Mouse (Mus musculus): ENCODE measurements around the gene Ankmy1. TPM values are rescaled to one million over a fixed set of nuclear protein-coding genes. Genes with fewer than 3 reads are reported as not detected.
A peak's percentile ranks its signal among the peaks of the same experiment; 100 is the strongest.

The Ankmy1 gene
- polyA plus RNA-seq, 1 experiment from 2014 or later = 1.1 TPM

DNA sequence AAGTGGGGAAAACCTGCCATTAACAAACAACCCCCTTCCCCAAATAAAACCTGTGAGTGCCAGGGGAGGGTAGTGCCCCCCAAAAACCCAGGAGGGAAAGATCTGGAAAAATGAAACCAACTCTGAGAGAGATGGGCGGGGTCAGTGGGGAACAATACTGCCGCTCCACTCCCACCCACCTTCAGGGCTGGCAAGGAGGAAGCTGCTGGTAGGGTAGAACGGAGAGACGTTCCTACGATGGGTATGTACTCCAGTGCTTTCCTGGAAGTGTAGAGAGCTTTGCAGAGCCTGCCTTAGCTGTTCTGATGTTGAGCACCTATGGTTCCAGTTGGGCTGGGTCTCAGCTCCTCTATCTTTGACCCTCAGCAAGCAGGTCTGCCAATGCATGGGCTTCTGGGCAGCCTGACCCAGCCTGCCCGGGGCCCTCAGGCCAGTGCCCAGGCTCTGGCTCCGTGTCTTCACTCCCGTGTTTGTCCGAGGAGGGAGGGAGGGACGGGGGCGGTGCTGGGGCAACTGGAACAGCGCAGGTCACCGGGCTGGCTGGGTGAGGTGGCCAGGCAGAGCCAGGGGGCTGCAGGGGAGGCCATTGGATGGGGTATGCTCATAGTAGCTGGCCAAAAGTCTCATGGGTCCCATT is 52.6 kb downstream of the Ankmy1 start:
- 0 out of 2 replicates have a peak, but pooled peaks have one; percentile 39 for ATAC-seq (ENCODE audit: insufficient number of reproducible peaks, insufficient read depth, low FRiP score, low read depth)
- H3K4me3 ChIP-seq (ENCODE audit: low read depth, low read length) = no peak overlapping the region
- H3K4me2 ChIP-seq (replicated peaks; ENCODE audit: low read depth, low read length) = no peak overlapping the region; the same call in 1 of the 2 replicates
- no peaks in the 10 kb centered on the region for H3K27me3 ChIP-seq (ENCODE audit: control insufficient read depth, insufficient read depth, low read length)
- H3K4me1 ChIP-seq (ENCODE audit: control insufficient read depth, insufficient read depth, low read length) = peaks cover 18% of the 10 kb centered on the region; the same call in 1 of the 2 replicates
- peaks cover 11% of the 10 kb centered on the region for H3K36me3 ChIP-seq (ENCODE audit: control insufficient read depth, insufficient read depth, low read length)
- WGBS = 64% methylated on average over 13 of the region's 13 CpGs
- no peaks in the 10 kb centered on the region for H3K9me3 ChIP-seq (ENCODE audit: control insufficient read depth, low read depth, low read length)
- no peak overlapping the region for H3K27ac ChIP-seq (ENCODE audit: low read length)
- H3K9ac ChIP-seq (replicated peaks; ENCODE audit: low read depth, low read length) = no peak overlapping the region

DNA sequence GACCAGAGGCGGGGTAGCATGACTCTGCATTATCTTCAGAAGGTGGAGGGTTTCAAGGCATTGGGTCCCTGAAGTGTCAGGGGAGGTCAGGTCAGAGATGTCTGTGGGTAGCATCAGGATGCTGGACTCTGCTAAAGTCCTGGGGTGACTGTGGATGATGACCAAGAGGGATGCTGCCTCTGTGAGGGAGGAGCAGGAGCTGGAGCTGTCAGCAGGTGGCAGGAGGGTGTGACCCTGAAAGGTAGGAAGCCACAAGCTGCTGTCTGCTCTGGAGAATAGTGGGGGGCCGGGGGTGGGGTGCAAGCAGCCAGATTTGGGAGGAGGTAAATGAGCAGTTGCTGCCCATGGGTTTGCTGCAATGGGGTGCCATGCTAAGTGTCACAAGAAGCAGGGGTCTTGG is 53.2 kb downstream of the Ankmy1 start:
- no peak for ATAC-seq (ENCODE audit: insufficient number of reproducible peaks, insufficient read depth, low FRiP score, low read depth)
- H3K27ac ChIP-seq (ENCODE audit: low read length) = no peak overlapping the region
- H3K36me3 ChIP-seq (ENCODE audit: control insufficient read depth, insufficient read depth, low read length) = peaks cover 6% of the 10 kb centered on the region
- H3K9ac ChIP-seq (replicated peaks; ENCODE audit: low read depth, low read length) = no peak overlapping the region
- 74% methylated on average over 2 of the region's 2 CpGs for WGBS
- H3K27me3 ChIP-seq (ENCODE audit: control insufficient read depth, insufficient read depth, low read length) = no peaks in the 10 kb centered on the region
- H3K4me1 ChIP-seq (ENCODE audit: control insufficient read depth, insufficient read depth, low read length) = peaks cover 18% of the 10 kb centered on the region; the same call in 1 of the 2 replicates
- no peaks in the 10 kb centered on the region for H3K9me3 ChIP-seq (ENCODE audit: control insufficient read depth, low read depth, low read length)
- no peak overlapping the region; the same call in 1 of the 2 replicates for H3K4me2 ChIP-seq (replicated peaks; ENCODE audit: low read depth, low read length)
- no peak overlapping the region for H3K4me3 ChIP-seq (ENCODE audit: low read depth, low read length)

DNA sequence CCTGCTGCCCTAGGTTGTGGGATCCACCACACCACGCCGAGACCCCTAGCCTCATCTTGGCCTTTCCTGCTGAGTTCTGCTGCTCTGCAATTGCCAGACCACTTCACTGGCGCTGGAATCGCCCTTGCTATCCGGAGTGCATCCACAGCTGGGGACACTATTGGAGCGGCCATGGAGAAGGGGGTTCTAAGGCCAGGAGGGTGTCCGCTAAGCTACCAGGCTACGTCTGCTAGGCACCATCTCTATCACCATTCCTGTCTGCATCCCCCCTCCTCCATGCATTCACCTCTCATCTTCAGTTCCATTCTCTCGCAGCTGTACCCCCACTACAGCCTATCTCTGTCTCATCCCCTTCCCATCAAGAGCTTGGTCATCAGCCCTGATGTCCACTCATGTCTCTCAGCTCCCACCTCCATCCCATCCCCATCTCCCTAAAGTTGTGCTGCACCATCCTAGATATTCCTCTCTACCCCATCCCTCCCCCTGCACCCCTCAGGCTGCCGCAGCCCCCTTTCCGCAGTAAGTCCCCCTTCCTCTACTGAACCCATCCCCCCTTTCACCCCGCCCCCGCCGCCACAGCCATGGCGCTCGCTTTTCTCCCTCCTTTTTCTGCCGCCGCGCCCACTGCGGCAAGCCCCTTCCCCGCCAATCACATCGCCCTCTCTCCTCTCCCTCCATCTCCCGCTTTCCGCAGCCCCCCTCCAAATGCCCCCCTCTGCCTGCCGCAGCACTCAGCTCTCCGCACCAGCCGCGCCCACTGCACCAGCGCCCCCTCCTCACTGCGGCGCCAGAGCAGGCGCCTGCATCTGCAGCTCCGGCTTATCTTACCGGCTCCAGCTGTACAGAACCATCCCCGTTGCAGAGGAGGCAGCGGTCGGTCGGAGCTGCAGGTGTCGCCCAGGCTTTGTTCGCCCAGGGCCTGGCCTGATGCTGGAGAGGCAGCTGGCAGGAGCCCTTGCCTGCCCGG is 54.5 kb downstream of the Ankmy1 start:
- H3K9ac ChIP-seq (replicated peaks; ENCODE audit: low read depth, low read length) = peak overlapping the region; percentile 10; the same call in 1 of the 2 replicates
- WGBS = 10% methylated on average over 40 of the region's 41 CpGs
- peaks cover 18% of the 10 kb centered on the region; the same call in 1 of the 2 replicates for H3K4me1 ChIP-seq (ENCODE audit: control insufficient read depth, insufficient read depth, low read length)
- H3K36me3 ChIP-seq (ENCODE audit: control insufficient read depth, insufficient read depth, low read length) = no peaks in the 10 kb centered on the region; the same call in 1 of the 2 replicates
- peak overlapping the region; percentile 16 for H3K4me3 ChIP-seq (ENCODE audit: low read depth, low read length)
- H3K4me2 ChIP-seq (replicated peaks; ENCODE audit: low read depth, low read length) = peak overlapping the region; percentile 44
- no peaks in the 10 kb centered on the region for H3K27me3 ChIP-seq (ENCODE audit: control insufficient read depth, insufficient read depth, low read length)
- ATAC-seq (ENCODE audit: insufficient number of reproducible peaks, insufficient read depth, low FRiP score, low read depth) = peak; percentile 12; the same call in 1 of the 2 replicates
- H3K9me3 ChIP-seq (ENCODE audit: control insufficient read depth, low read depth, low read length) = no peaks in the 10 kb centered on the region
- no peak overlapping the region for H3K27ac ChIP-seq (ENCODE audit: low read length)

DNA sequence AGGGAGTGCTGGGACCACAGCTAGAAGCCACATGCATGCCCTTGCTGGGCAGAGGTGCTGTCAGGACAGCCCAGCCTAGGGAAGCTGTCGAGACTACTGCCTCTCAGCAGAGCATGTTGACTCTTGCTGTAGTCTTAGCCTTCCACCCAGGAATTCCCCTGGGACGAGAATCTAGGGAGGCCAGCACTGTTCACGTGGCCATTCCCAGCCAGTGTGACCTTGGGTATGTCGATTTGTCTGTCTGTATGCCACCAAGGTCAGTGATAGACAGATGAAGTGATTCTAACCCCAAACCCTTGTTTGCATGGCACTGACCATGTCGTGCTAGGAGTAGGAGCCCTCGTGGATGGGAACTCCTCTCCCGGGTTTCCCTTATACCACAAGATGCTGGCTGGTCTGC is 56.8 kb downstream of the Ankmy1 start:
- peaks cover 18% of the 10 kb centered on the region; the same call in 1 of the 2 replicates for H3K4me1 ChIP-seq (ENCODE audit: control insufficient read depth, insufficient read depth, low read length)
- no peak overlapping the region for H3K4me3 ChIP-seq (ENCODE audit: low read depth, low read length)
- no peak overlapping the region for H3K27ac ChIP-seq (ENCODE audit: low read length)
- H3K27me3 ChIP-seq (ENCODE audit: control insufficient read depth, insufficient read depth, low read length) = no peaks in the 10 kb centered on the region
- no peaks in the 10 kb centered on the region for H3K9me3 ChIP-seq (ENCODE audit: control insufficient read depth, low read depth, low read length)
- no peak for ATAC-seq (ENCODE audit: insufficient number of reproducible peaks, insufficient read depth, low FRiP score, low read depth)
- H3K36me3 ChIP-seq (ENCODE audit: control insufficient read depth, insufficient read depth, low read length) = no peaks in the 10 kb centered on the region; the same call in 1 of the 2 replicates
- WGBS = 76% methylated on average over 7 of the region's 7 CpGs
- H3K4me2 ChIP-seq (replicated peaks; ENCODE audit: low read depth, low read length) = no peak overlapping the region
- H3K9ac ChIP-seq (replicated peaks; ENCODE audit: low read depth, low read length) = no peak overlapping the region

DNA sequence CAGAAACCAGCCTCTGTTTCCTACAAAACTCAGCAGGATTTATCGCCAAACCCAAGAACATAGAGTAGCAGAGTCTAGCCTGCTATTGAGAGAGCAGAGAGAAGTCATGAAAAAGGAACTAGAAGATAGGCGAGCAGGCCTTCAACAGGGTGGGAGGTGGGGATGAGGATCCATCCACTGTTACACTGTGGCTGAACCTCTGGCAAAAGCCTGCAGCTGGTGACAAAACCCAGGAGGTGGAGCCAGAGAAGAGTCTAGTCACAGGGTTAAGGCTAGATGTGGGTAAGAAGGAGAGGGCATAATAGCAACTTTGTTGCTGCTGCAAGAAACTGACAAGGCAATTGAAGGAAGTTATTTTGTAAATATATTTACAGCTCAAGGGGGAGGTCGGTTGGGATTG is 61.3 kb downstream of the Ankmy1 start:
- Histone ChIP-seq H3K9ac (replicated peaks; ENCODE audit: low read depth, low read length) (no peak overlapping the region), H3K4me3 (ENCODE audit: low read depth, low read length) (no peak overlapping the region), H3K27ac (ENCODE audit: low read length) (no peak overlapping the region), H3K4me1 (ENCODE audit: control insufficient read depth, insufficient read depth, low read length) (no peaks in the 10 kb centered on the region), H3K9me3 (ENCODE audit: control insufficient read depth, low read depth, low read length) (no peaks in the 10 kb centered on the region), H3K36me3 (ENCODE audit: control insufficient read depth, insufficient read depth, low read length) (no peaks in the 10 kb centered on the region; the same call in 1 of the 2 replicates), H3K27me3 (ENCODE audit: control insufficient read depth, insufficient read depth, low read length) (no peaks in the 10 kb centered on the region), H3K4me2 (replicated peaks; ENCODE audit: low read depth, low read length) (no peak overlapping the region)
- no peak for ATAC-seq (ENCODE audit: insufficient number of reproducible peaks, insufficient read depth, low FRiP score, low read depth)
- WGBS = 75% methylated on average over 3 of the region's 3 CpGs

DNA sequence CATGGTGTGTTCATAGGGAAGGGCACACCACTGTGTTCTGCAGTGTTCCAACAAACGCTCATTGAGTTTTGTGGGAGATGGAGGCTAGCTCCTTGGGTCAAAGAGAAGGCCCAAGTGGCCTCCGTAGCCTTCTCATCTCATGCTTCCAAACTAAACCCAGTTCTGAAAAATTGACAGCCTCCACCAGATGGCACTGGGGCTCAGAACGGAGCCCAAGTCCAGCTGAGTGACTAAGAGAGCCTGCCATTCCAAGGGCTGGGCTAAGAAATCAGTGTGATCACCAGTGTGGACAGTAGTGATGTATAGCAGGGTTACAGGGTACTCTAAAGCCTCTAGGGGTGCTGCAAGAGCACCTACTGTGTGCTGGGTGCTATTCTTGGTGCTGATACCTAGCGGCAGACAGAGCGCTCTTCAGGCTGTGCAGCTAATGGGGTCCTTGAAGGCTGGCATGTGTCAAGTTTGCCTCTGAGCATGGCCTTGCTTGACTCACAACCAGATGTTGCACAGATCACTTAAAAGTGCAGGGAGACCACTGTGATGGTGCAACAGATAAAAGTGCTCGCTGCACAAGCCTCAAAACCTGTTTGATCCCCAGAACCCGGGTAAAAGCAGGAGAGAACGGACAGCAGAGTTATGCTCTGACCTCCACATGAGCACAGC is 62.3 kb downstream of the Ankmy1 start:
- Histone ChIP-seq H3K27ac (ENCODE audit: low read length) (no peak overlapping the region), H3K27me3 (ENCODE audit: control insufficient read depth, insufficient read depth, low read length) (no peaks in the 10 kb centered on the region), H3K4me2 (replicated peaks; ENCODE audit: low read depth, low read length) (no peak overlapping the region), H3K4me1 (ENCODE audit: control insufficient read depth, insufficient read depth, low read length) (no peaks in the 10 kb centered on the region), H3K4me3 (ENCODE audit: low read depth, low read length) (no peak overlapping the region), H3K9ac (replicated peaks; ENCODE audit: low read depth, low read length) (no peak overlapping the region), H3K9me3 (ENCODE audit: control insufficient read depth, low read depth, low read length) (no peaks in the 10 kb centered on the region), H3K36me3 (ENCODE audit: control insufficient read depth, insufficient read depth, low read length) (no peaks in the 10 kb centered on the region; the same call in 1 of the 2 replicates)
- WGBS = 83% methylated on average over 8 of the region's 8 CpGs
- ATAC-seq (ENCODE audit: insufficient number of reproducible peaks, insufficient read depth, low FRiP score, low read depth) = no peak

DNA sequence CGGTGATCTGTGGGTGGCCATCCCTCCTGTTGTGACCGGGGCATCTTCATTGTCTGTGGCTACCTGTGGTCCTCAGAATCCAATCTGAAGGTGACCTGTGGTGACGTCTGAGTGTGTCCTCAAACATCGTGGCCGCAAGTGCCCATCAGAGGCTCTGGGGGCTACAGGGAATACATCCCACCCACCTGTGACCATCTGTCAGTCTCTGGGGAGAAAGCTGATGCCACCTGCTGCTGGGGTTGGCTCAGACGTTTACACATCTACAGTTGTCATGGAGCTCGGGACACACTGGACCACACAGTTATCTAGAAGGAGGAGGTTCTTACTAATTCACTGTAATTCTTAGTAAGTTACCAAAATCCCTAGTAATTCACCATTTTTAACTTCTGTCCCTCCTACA is 63.5 kb downstream of the Ankmy1 start:
- ATAC-seq (ENCODE audit: insufficient number of reproducible peaks, insufficient read depth, low FRiP score, low read depth) = no peak
- H3K27me3 ChIP-seq (ENCODE audit: control insufficient read depth, insufficient read depth, low read length) = no peaks in the 10 kb centered on the region
- H3K9me3 ChIP-seq (ENCODE audit: control insufficient read depth, low read depth, low read length) = no peaks in the 10 kb centered on the region
- H3K27ac ChIP-seq (ENCODE audit: low read length) = no peak overlapping the region
- 74% methylated on average over 7 of the region's 7 CpGs for WGBS
- H3K4me2 ChIP-seq (replicated peaks; ENCODE audit: low read depth, low read length) = no peak overlapping the region
- H3K4me3 ChIP-seq (ENCODE audit: low read depth, low read length) = no peak overlapping the region
- H3K36me3 ChIP-seq (ENCODE audit: control insufficient read depth, insufficient read depth, low read length) = no peaks in the 10 kb centered on the region; the same call in 1 of the 2 replicates
- no peaks in the 10 kb centered on the region for H3K4me1 ChIP-seq (ENCODE audit: control insufficient read depth, insufficient read depth, low read length)
- no peak overlapping the region for H3K9ac ChIP-seq (replicated peaks; ENCODE audit: low read depth, low read length)

All from stomach, embryonic 14.5 days (tissue).